ENCODE assay signal across 8 mouse cellular contexts in the genomic region with DNA sequence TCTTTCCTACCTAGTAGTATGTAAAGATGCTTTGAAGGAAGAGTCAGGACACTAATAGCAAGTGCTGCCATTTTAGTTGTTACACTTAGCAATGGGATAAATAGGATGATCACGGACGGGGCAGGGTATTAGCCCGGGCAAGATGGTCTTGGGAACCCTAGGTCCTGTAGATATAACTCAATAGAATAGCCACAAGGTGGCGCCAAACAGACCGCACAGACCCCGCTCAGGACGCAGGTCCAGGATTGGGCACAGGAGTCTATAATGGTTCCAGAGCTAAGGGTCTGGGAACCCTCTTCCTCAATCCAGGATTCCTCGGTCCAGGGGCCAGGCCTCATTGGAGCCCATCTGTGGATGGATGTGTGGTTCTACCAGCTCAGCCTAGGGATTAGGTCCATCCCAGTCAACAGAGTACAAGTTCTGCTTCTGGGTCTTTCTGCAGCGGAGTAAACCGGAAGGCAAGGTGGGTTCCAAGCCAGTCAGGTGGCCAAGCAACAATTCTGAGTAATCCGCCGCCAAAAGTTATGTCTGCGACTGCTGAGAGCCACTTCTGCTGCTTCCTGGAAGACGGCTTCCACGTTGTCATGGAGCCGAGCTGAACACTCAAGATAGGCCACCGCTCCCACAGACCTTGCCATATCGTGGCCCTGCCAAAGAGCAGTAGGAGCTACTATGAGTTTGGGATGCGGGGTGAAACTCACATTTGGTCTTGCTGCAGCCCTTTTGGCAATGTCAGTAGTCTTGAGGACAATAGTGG. TPM values are rescaled to one million over a fixed set of nuclear protein-coding genes. Genes with fewer than 3 reads are reported as not detected.
DNase-seq lines count a peak whose midpoint lies in the region; ATAC-seq and TF ChIP-seq lines count a peak whose summit lies in the region.

No protein-coding gene starts in this region.

- 0 out of 2 replicates have a peak, but pooled peaks cover 8% of the 10 kb centered on the region for H3K36me3 ChIP-seq in midbrain, embryonic 10.5 days
- H3K36me3 ChIP-seq in midbrain, embryonic 11.5 days (ENCODE audit: control insufficient read depth, insufficient read depth, low read length), result no peaks in the 10 kb centered on the region
- peaks cover 56% of the 10 kb centered on the region for H3K36me3 ChIP-seq in limb, embryonic 10.5 days

- no peak overlapping the region for H3K27ac ChIP-seq in cerebellum, adult 2 months (ENCODE audit: insufficient read depth, low read length)
- no peak overlapping the region for H3K27ac ChIP-seq in midbrain, embryonic 10.5 days (replicated peaks)
- no peak overlapping the region for H3K27ac ChIP-seq in midbrain, embryonic 11.5 days (ENCODE audit: low read depth, low read length)
- H3K27ac ChIP-seq in limb, embryonic 10.5 days, result no peak overlapping the region

- peak; percentile 47; the same call in 1 of the 2 replicates for TF ChIP-seq CTCF in cerebellum, adult 2 months (IDR thresholded peaks at IDR 0.05; ENCODE audit: borderline replicate concordance, insufficient read depth, low read depth, low read length)

- H3K9ac ChIP-seq in midbrain, embryonic 11.5 days (ENCODE audit: low read length), result no peak overlapping the region

- no peak overlapping the region for H3K4me3 ChIP-seq in cerebellum, adult 2 months (replicated peaks; ENCODE audit: insufficient read depth, low read depth, low read length)
- no peak overlapping the region for H3K4me3 ChIP-seq in midbrain, embryonic 10.5 days
- no peak overlapping the region for H3K4me3 ChIP-seq in midbrain, embryonic 11.5 days (ENCODE audit: low read depth, low read length)
- no peak overlapping the region for H3K4me3 ChIP-seq in limb, embryonic 10.5 days

- H3K4me2 ChIP-seq in midbrain, embryonic 11.5 days, result no peak overlapping the region

- no peak for DNase-seq in cerebellum, adult 2 months
- no peak for DNase-seq in cerebellum, adult 9-11 months
- peak; percentile 37 for DNase-seq in midbrain, embryonic 10.5 days (ENCODE audit: low spot score)
- DNase-seq in midbrain, embryonic 11.5 days (ENCODE audit: low spot score, missing footprints), result no peak
- peak; percentile 31 for DNase-seq in c-Kit-positive CD71-positive TER-119-negative erythroid progenitor cells, embryonic 14.5 days (ENCODE audit: low read depth)
- DNase-seq in limb, embryonic 10.5 days (ENCODE audit: low spot score), result peak; percentile 59
- DNase-seq in thymus, postnatal 14 days, result peak; percentile 42
- DNase-seq in layer of hippocampus, adult 9-11 months, result no peak

- TF ChIP-seq POLR2A in cerebellum, adult 2 months (IDR thresholded peaks at IDR 0.05; ENCODE audit: borderline replicate concordance, insufficient read depth, low read length), result no peak

- no peaks in the 10 kb centered on the region for H3K27me3 ChIP-seq in cerebellum, adult 2 months (ENCODE audit: control insufficient read depth, insufficient read depth, low read length)
- H3K27me3 ChIP-seq in midbrain, embryonic 10.5 days (ENCODE audit: low read depth, poor library complexity, severe bottlenecking), result no peaks in the 10 kb centered on the region
- no peaks in the 10 kb centered on the region for H3K27me3 ChIP-seq in midbrain, embryonic 11.5 days (ENCODE audit: control insufficient read depth, insufficient read depth, low read length)
- H3K27me3 ChIP-seq in limb, embryonic 10.5 days (ENCODE audit: low read depth, poor library complexity, severe bottlenecking), result no peaks in the 10 kb centered on the region

- peaks cover 2% of the 10 kb centered on the region for H3K4me1 ChIP-seq in cerebellum, adult 2 months (ENCODE audit: control insufficient read depth, insufficient read depth, low read length)
- H3K4me1 ChIP-seq in midbrain, embryonic 10.5 days, result no peaks in the 10 kb centered on the region
- no peaks in the 10 kb centered on the region for H3K4me1 ChIP-seq in midbrain, embryonic 11.5 days (ENCODE audit: control insufficient read depth, insufficient read depth, low read length)
- H3K4me1 ChIP-seq in limb, embryonic 10.5 days, result no peaks in the 10 kb centered on the region

- no peaks in the 10 kb centered on the region for H3K9me3 ChIP-seq in midbrain, embryonic 10.5 days (replicated peaks)
- no peaks in the 10 kb centered on the region for H3K9me3 ChIP-seq in midbrain, embryonic 11.5 days (ENCODE audit: control insufficient read depth, low read length)
- no peaks in the 10 kb centered on the region for H3K9me3 ChIP-seq in limb, embryonic 10.5 days (replicated peaks)

- 53% methylated on average over 19 of the region's 19 CpGs for WGBS in cerebellum, adult 2 months
- 75% methylated on average over 19 of the region's 19 CpGs for WGBS in midbrain, embryonic 10.5 days
- WGBS in midbrain, embryonic 11.5 days, result 74% methylated on average over 19 of the region's 19 CpGs
- 78% methylated on average over 19 of the region's 19 CpGs for WGBS in limb, embryonic 10.5 days

- no peak for ATAC-seq in midbrain, embryonic 11.5 days (ENCODE audit: low FRiP score)

RNA-seq across cellular contexts. Expression of a gene that starts 13.4 kb away (rescaled TPM):
- polyA plus RNA-seq in cerebellum, adult 2 months (2012; rRNA removed), result 9.9 and 10.5 TPM in 2 replicates
- 13.7 and 13.9 TPM in 2 replicates for polyA plus RNA-seq in midbrain, embryonic 10.5 days (2016; fragmentation: Nextera tagmentation; extraction: Ambion mirVana)
- 10.9 and 11.1 TPM in 2 replicates for polyA plus RNA-seq in midbrain, embryonic 11.5 days (2014; fragmentation: Nextera tagmentation; extraction: Ambion mirVana)
- polyA plus RNA-seq in limb, embryonic 10.5 days (2016; fragmentation: Nextera tagmentation; extraction: Ambion mirVana), result 24.7 and 32.9 TPM in 2 replicates

RNA-seq across cellular contexts. Expression of a gene that starts 27.7 kb away (rescaled TPM):
- 87.1 and 90.4 TPM in 2 replicates for polyA plus RNA-seq in cerebellum, adult 2 months (2012; rRNA removed)
- 47.7 and 50.4 TPM in 2 replicates for polyA plus RNA-seq in midbrain, embryonic 10.5 days (2016; fragmentation: Nextera tagmentation; extraction: Ambion mirVana)
- 34.9 and 42.0 TPM in 2 replicates for polyA plus RNA-seq in midbrain, embryonic 11.5 days (2014; fragmentation: Nextera tagmentation; extraction: Ambion mirVana)
- polyA plus RNA-seq in limb, embryonic 10.5 days (2016; fragmentation: Nextera tagmentation; extraction: Ambion mirVana), result 67.6 and 77.9 TPM in 2 replicates

RNA-seq across cellular contexts. Expression of a gene that starts 51.5 kb away (rescaled TPM):
- polyA plus RNA-seq in cerebellum, adult 2 months (2012; rRNA removed), result 82.4 and 104 TPM in 2 replicates
- polyA plus RNA-seq in midbrain, embryonic 10.5 days (2016; fragmentation: Nextera tagmentation; extraction: Ambion mirVana), result 1.7 and 2.0 TPM in 2 replicates
- polyA plus RNA-seq in midbrain, embryonic 11.5 days (2014; fragmentation: Nextera tagmentation; extraction: Ambion mirVana), result 0.62 and 1.0 TPM in 2 replicates
- 0.53 and 0.95 TPM in 2 replicates for polyA plus RNA-seq in limb, embryonic 10.5 days (2016; fragmentation: Nextera tagmentation; extraction: Ambion mirVana)

Comparison
In these comparisons a context has a peak if more than half of its experiments do, and no peak if none do; other contexts are left out.
1. DNase-seq: peak in midbrain, embryonic 10.5 days (single experiment), c-Kit-positive CD71-positive TER-119-negative erythroid progenitor cells, embryonic 14.5 days (single experiment), limb, embryonic 10.5 days (single experiment) and thymus, postnatal 14 days (single experiment); none in cerebellum, adult 2 months (0 of 2), cerebellum, adult 9-11 months (single experiment), midbrain, embryonic 11.5 days (single experiment) and layer of hippocampus, adult 9-11 months (single experiment).
2. RNA of a gene that starts 51.5 kb away (polyA plus RNA-seq): 82.4 to 104 TPM in cerebellum, adult 2 months; 1.7 to 2.0 TPM in midbrain, embryonic 10.5 days, 0.62 to 1.0 TPM in midbrain, embryonic 11.5 days and 0.53 to 0.95 TPM in limb, embryonic 10.5 days; every median in the first group is over 10 times any median in the second.